Mouse (Mus musculus): ENCODE measurements around the gene Ppp1r36. TPM values are rescaled to one million over a fixed set of nuclear protein-coding genes. Genes with fewer than 3 reads are reported as not detected.

Gene Ppp1r36
- polyA plus RNA-seq, 1 experiment from 2014 or later: 1.0 TPM

GRCm38 (mm10) chr12:76375506-76375905 lies 41.8 kb upstream of the Ppp1r36 start:
- ATAC-seq (replicated peaks): no peak
- Histone ChIP-seq H3K9me3 (no peaks in the 10 kb centered on the region), H3K4me2 (no peak overlapping the region), H3K27me3 (replicated peaks) (no peaks in the 10 kb centered on the region), H3K36me3 (replicated peaks) (no peaks in the 10 kb centered on the region), H3K27ac (no peak overlapping the region), H3K4me1 (peaks cover 17% of the 10 kb centered on the region), H3K9ac (no peak overlapping the region), H3K4me3 (no peak overlapping the region)
- WGBS: 94% methylated on average over 3 of the region's 3 CpGs

- Histone ChIP-seq H3K27ac (no peak overlapping the region), H3K4me2 (no peak overlapping the region), H3K4me3 (no peak overlapping the region), H3K36me3 (replicated peaks) (no peaks in the 10 kb centered on the region), H3K9me3 (no peaks in the 10 kb centered on the region), H3K27me3 (replicated peaks) (no peaks in the 10 kb centered on the region), H3K4me1 (peaks cover 12% of the 10 kb centered on the region), H3K9ac (no peak overlapping the region)
- ATAC-seq (replicated peaks): no peak
- WGBS: 33% methylated on average over 7 of the region's 7 CpGs
Observed at GRCm38 (mm10) chr12:76376649-76377048, 40.7 kb upstream of the Ppp1r36 start.

GRCm38 (mm10) chr12:76377059-76377458 lies 40.3 kb upstream of the Ppp1r36 start:
- H3K27ac ChIP-seq: no peak overlapping the region
- WGBS: 94% methylated on average over 6 of the region's 6 CpGs
- H3K4me2 ChIP-seq: no peak overlapping the region
- no peaks in the 10 kb centered on the region for H3K27me3 ChIP-seq (replicated peaks)
- H3K4me1 ChIP-seq: peaks cover 8% of the 10 kb centered on the region
- no peaks in the 10 kb centered on the region for H3K9me3 ChIP-seq
- ATAC-seq (replicated peaks): no peak
- no peak overlapping the region for H3K4me3 ChIP-seq
- H3K36me3 ChIP-seq (replicated peaks): no peaks in the 10 kb centered on the region
- H3K9ac ChIP-seq: no peak overlapping the region

GRCm38 (mm10) chr12:76377726-76378125 lies 39.6 kb upstream of the Ppp1r36 start:
- no peak for ATAC-seq (replicated peaks)
- H3K9ac ChIP-seq: no peak overlapping the region
- no peaks in the 10 kb centered on the region for H3K36me3 ChIP-seq (replicated peaks)
- H3K4me1 ChIP-seq: peaks cover 2% of the 10 kb centered on the region; the same call in 1 of the 2 replicates
- H3K27me3 ChIP-seq (replicated peaks): no peaks in the 10 kb centered on the region
- no peak overlapping the region for H3K4me2 ChIP-seq
- H3K9me3 ChIP-seq: no peaks in the 10 kb centered on the region
- WGBS: 96% methylated on average over 3 of the region's 3 CpGs
- H3K27ac ChIP-seq: no peak overlapping the region
- H3K4me3 ChIP-seq: no peak overlapping the region

GRCm38 (mm10) chr12:76378556-76378955 lies 38.8 kb upstream of the Ppp1r36 start:
- Histone ChIP-seq H3K4me1 (no peaks in the 10 kb centered on the region), H3K4me2 (no peak overlapping the region), H3K9ac (no peak overlapping the region), H3K4me3 (no peak overlapping the region), H3K9me3 (no peaks in the 10 kb centered on the region), H3K27ac (no peak overlapping the region), H3K27me3 (replicated peaks) (no peaks in the 10 kb centered on the region), H3K36me3 (replicated peaks) (no peaks in the 10 kb centered on the region)
- ATAC-seq (replicated peaks): no peak
- WGBS: 94% methylated on average over 5 of the region's 5 CpGs

- Histone ChIP-seq H3K9me3 (no peaks in the 10 kb centered on the region), H3K36me3 (replicated peaks) (no peaks in the 10 kb centered on the region), H3K9ac (no peak overlapping the region), H3K27ac (no peak overlapping the region), H3K4me1 (no peaks in the 10 kb centered on the region), H3K27me3 (replicated peaks) (no peaks in the 10 kb centered on the region), H3K4me3 (no peak overlapping the region), H3K4me2 (no peak overlapping the region)
- no peak for ATAC-seq (replicated peaks)
- WGBS: 93% methylated on average over 7 of the region's 7 CpGs
Observed at GRCm38 (mm10) chr12:76380151-76380550, 37.2 kb upstream of the Ppp1r36 start.

GRCm38 (mm10) chr12:76385342-76385741 lies 32.0 kb upstream of the Ppp1r36 start:
- no peaks in the 10 kb centered on the region for H3K9me3 ChIP-seq
- peaks cover 4% of the 10 kb centered on the region; the same call in 1 of the 2 replicates for H3K36me3 ChIP-seq (replicated peaks)
- no peaks in the 10 kb centered on the region for H3K27me3 ChIP-seq (replicated peaks)
- H3K4me2 ChIP-seq: no peak overlapping the region
- no peak for ATAC-seq (replicated peaks)
- no peak overlapping the region for H3K27ac ChIP-seq
- H3K9ac ChIP-seq: no peak overlapping the region
- no peaks in the 10 kb centered on the region for H3K4me1 ChIP-seq
- H3K4me3 ChIP-seq: no peak overlapping the region
- 95% methylated on average over 8 of the region's 8 CpGs for WGBS

- Histone ChIP-seq H3K9me3 (no peaks in the 10 kb centered on the region), H3K4me3 (no peak overlapping the region), H3K4me2 (no peak overlapping the region), H3K9ac (no peak overlapping the region), H3K36me3 (replicated peaks) (peaks cover 4% of the 10 kb centered on the region; the same call in 1 of the 2 replicates), H3K27me3 (replicated peaks) (no peaks in the 10 kb centered on the region), H3K27ac (no peak overlapping the region), H3K4me1 (no peaks in the 10 kb centered on the region)
- WGBS: 64% methylated on average over 11 of the region's 11 CpGs
- no peak for ATAC-seq (replicated peaks)
Observed at GRCm38 (mm10) chr12:76388794-76389193, 28.5 kb upstream of the Ppp1r36 start.

- WGBS: 84% methylated on average over 3 of the region's 3 CpGs
- Histone ChIP-seq H3K4me2 (no peak overlapping the region), H3K9ac (no peak overlapping the region), H3K9me3 (no peaks in the 10 kb centered on the region), H3K27me3 (replicated peaks) (no peaks in the 10 kb centered on the region), H3K4me3 (no peak overlapping the region), H3K4me1 (no peaks in the 10 kb centered on the region), H3K27ac (no peak overlapping the region), H3K36me3 (replicated peaks) (0 out of 2 replicates have a peak, but pooled peaks cover 4% of the 10 kb centered on the region)
- ATAC-seq (replicated peaks): no peak
Observed at GRCm38 (mm10) chr12:76391595-76392271, 25.6 kb upstream of the Ppp1r36 start.

GRCm38 (mm10) chr12:76392979-76393378 lies 24.4 kb upstream of the Ppp1r36 start:
- Histone ChIP-seq H3K27ac (no peak overlapping the region), H3K4me1 (no peaks in the 10 kb centered on the region), H3K27me3 (replicated peaks) (no peaks in the 10 kb centered on the region), H3K9ac (no peak overlapping the region), H3K9me3 (no peaks in the 10 kb centered on the region), H3K4me2 (no peak overlapping the region), H3K36me3 (replicated peaks) (no peaks in the 10 kb centered on the region), H3K4me3 (no peak overlapping the region)
- no peak for ATAC-seq (replicated peaks)
- WGBS: 84% methylated on average over 5 of the region's 5 CpGs

- H3K4me2 ChIP-seq: no peak overlapping the region
- WGBS: 83% methylated on average over 5 of the region's 5 CpGs
- no peaks in the 10 kb centered on the region for H3K36me3 ChIP-seq (replicated peaks)
- H3K9ac ChIP-seq: no peak overlapping the region
- no peak overlapping the region for H3K4me3 ChIP-seq
- H3K4me1 ChIP-seq: no peaks in the 10 kb centered on the region
- no peaks in the 10 kb centered on the region for H3K9me3 ChIP-seq
- ATAC-seq (replicated peaks): no peak
- peaks cover 3% of the 10 kb centered on the region; the same call in 1 of the 2 replicates for H3K27me3 ChIP-seq (replicated peaks)
- H3K27ac ChIP-seq: no peak overlapping the region
Observed at GRCm38 (mm10) chr12:76397281-76397680, 20.1 kb upstream of the Ppp1r36 start.

GRCm38 (mm10) chr12:76401674-76402073 lies 15.7 kb upstream of the Ppp1r36 start:
- Histone ChIP-seq H3K4me1 (peaks cover 28% of the 10 kb centered on the region), H3K36me3 (replicated peaks) (no peaks in the 10 kb centered on the region), H3K27me3 (replicated peaks) (peaks cover 33% of the 10 kb centered on the region), H3K9me3 (no peaks in the 10 kb centered on the region), H3K4me3 (no peak overlapping the region), H3K9ac (no peak overlapping the region), H3K4me2 (no peak overlapping the region), H3K27ac (no peak overlapping the region)
- no peak for ATAC-seq (replicated peaks)
- WGBS: 52% methylated on average over 3 of the region's 3 CpGs
